Mouse (Mus musculus) lung, postnatal 10 days (tissue): Measurements from ENCODE around the gene Boc.
"Not testable (repeated sequence)": the region's sequence is repeated elsewhere in the genome, so short reads cannot be mapped to it uniquely, and the experiment has no call there.

ENCODE experiments used
- DNase-seq: peaks from one replicate; pipeline ENCODE4 v3.0.0; 2021

The Boc gene

GRCm38 (mm10) chr16:44485691-44486090 is 73.0 kb downstream of the Boc start:
- no peak for DNase-seq

- DNase-seq = no peak
Measured at GRCm38 (mm10) chr16:44484831-44485230, 73.9 kb downstream of the Boc start.

GRCm38 (mm10) chr16:44484079-44484478 is 74.6 kb downstream of the Boc start:
- peak; percentile 86 for DNase-seq

- peak; percentile 34 for DNase-seq
Measured at GRCm38 (mm10) chr16:44481599-44482593, 76.8 kb downstream of the Boc start.

- peak; percentile 65 for DNase-seq
Measured at GRCm38 (mm10) chr16:44480616-44481015, 78.1 kb downstream of the Boc start.

- no peak for DNase-seq
Measured at GRCm38 (mm10) chr16:44479852-44480251, 78.8 kb downstream of the Boc start.

- no peak for DNase-seq
Measured at GRCm38 (mm10) chr16:44478767-44479166, 79.9 kb downstream of the Boc start.

GRCm38 (mm10) chr16:44475682-44476375 is 82.9 kb downstream of the Boc start:
- no peak for DNase-seq

- no peak for DNase-seq
Measured at GRCm38 (mm10) chr16:44475281-44475680, 83.4 kb downstream of the Boc start.

- DNase-seq = no peak
Measured at GRCm38 (mm10) chr16:44460922-44461321, 97.8 kb downstream of the Boc start.

- no peak for DNase-seq
Measured at GRCm38 (mm10) chr16:44458826-44459225, 99.9 kb downstream of the Boc start.

- no peak for DNase-seq
Measured at GRCm38 (mm10) chr16:44457858-44458257, 100.8 kb downstream of the Boc start.

- not testable (repeated sequence) for DNase-seq
Measured at GRCm38 (mm10) chr16:44441913-44442312, 116.8 kb downstream of the Boc start.

GRCm38 (mm10) chr16:44435481-44435880 is 123.2 kb downstream of the Boc start:
- DNase-seq = no peak
